Mouse (Mus musculus) kidney, embryonic 14.5 days (tissue): ENCODE data around the gene Vcp. TPM values are rescaled to one million over a fixed set of nuclear protein-coding genes. Genes with fewer than 3 reads are reported as not detected.

ENCODE experiments used
- ATAC-seq: fragments of 200-750 bp; cut with Nextera tagmentation; 2 replicates; pipeline ENCODE4 v1.8.0; 2017; ENCODE audit warnings: moderate number of reproducible peaks, mild to moderate bottlenecking, moderate TSS enrichment, moderate library complexity; ENCODE audit not compliant: low FRiP score, low TSS enrichment
- H3K27ac ChIP-seq: fragments of 300-500 bp; sonication (generic); 2 replicates; pipeline ENCODE4 v1.5.1; 2014; ENCODE audit warnings: low read depth, mild to moderate bottlenecking, low read length, moderate library complexity, mixed read lengths
- H3K27me3 ChIP-seq: fragments of 300-500 bp; sonication (generic); 2 replicates; pipeline ENCODE4 v1.6.1; 2014; ENCODE audit warnings: mild to moderate bottlenecking, low read length; ENCODE audit not compliant: control insufficient read depth, insufficient read depth
- H3K36me3 ChIP-seq: fragments of 300-500 bp; sonication (generic); 2 replicates; pipeline ENCODE4 v1.6.1; 2014; ENCODE audit warnings: low read length, mixed read lengths; ENCODE audit not compliant: control insufficient read depth, insufficient read depth
- H3K4me1 ChIP-seq: fragments of 300-500 bp; sonication (generic); 2 replicates; pipeline ENCODE4 v1.6.1; 2014; ENCODE audit warnings: low read length, mixed read lengths; ENCODE audit not compliant: control insufficient read depth, insufficient read depth
- H3K4me2 ChIP-seq: fragments of 300-500 bp; sonication (generic); replicated peaks from 2 replicates; pipeline ENCODE4 v1.6.1; 2014; ENCODE audit warnings: low read depth, mild to moderate bottlenecking, low read length
- H3K4me3 ChIP-seq: fragments of 300-500 bp; sonication (generic); 2 replicates; pipeline ENCODE4 v1.5.1; 2014; ENCODE audit warnings: mild to moderate bottlenecking, low read length
- H3K9ac ChIP-seq: fragments of 300-500 bp; sonication (generic); 2 replicates; pipeline ENCODE4 v1.6.1; 2014; ENCODE audit warnings: low read depth, mild to moderate bottlenecking, low read length, moderate library complexity
- H3K9me3 ChIP-seq: fragments of 300-500 bp; sonication (generic); 2 replicates; pipeline ENCODE4 v1.6.1; 2016; ENCODE audit warnings: low read length; ENCODE audit not compliant: control insufficient read depth
- WGBS: fragments of 180-500 bp; shearing (Covaris S2); extraction: QIAGEN DNeasy Blood & Tissue Kit; methylation state at CpG from one replicate; pipeline ENCODE4 v1.1.7; 2014; 5-methylcytosine and 5-hydroxymethylcytosine counted together
- polyA plus RNA-seq: library from polyadenylated mRNA; unstranded; fragments of >200 nt; fragmentation: Nextera tagmentation; extraction: Ambion mirVana; gene quantifications from 2 replicates; pipeline ENCODE4 v1.2.1, GENCODE M21; 2014

The Vcp gene
- polyA plus RNA-seq, 1 experiment from 2014 or later, result 554 TPM

GRCm38 (mm10) chr4:43031237-43031995, 31.1 kb upstream of the Vcp start, which contains the start of gene Stoml2:
TSS of gene Stoml2 (minus strand) at chr4:43031710.
- peaks cover 51% of the 10 kb centered on the region for H3K36me3 ChIP-seq
- ATAC-seq, result peak; percentile 96
- H3K27me3 ChIP-seq, result no peaks in the 10 kb centered on the region
- H3K4me3 ChIP-seq, result peak within 1 kb of the TSS; percentile 89
- no peaks in the 10 kb centered on the region for H3K9me3 ChIP-seq
- peak within 1 kb of the TSS; percentile 93 for H3K9ac ChIP-seq
- H3K27ac ChIP-seq, result peak within 1 kb of the TSS; percentile 83
- H3K4me1 ChIP-seq, result peaks cover 11% of the 10 kb centered on the region
- H3K4me2 ChIP-seq, result peak within 1 kb of the TSS; percentile 87
- WGBS, result 2% methylated on average over 38 of the region's 38 CpGs

GRCm38 (mm10) chr4:43030780-43031230, 30.5 kb upstream of the Vcp start:
- H3K27ac ChIP-seq, result peak overlapping the region; percentile 83
- peak overlapping the region; percentile 93 for H3K9ac ChIP-seq
- no peaks in the 10 kb centered on the region for H3K27me3 ChIP-seq
- ATAC-seq, result peak; percentile 71
- H3K4me2 ChIP-seq, result peak overlapping the region; percentile 87
- peaks cover 11% of the 10 kb centered on the region for H3K4me1 ChIP-seq
- H3K4me3 ChIP-seq, result peak overlapping the region; percentile 89
- H3K36me3 ChIP-seq, result peaks cover 50% of the 10 kb centered on the region
- no peaks in the 10 kb centered on the region for H3K9me3 ChIP-seq
- under 1% methylated on average over 28 of the region's 28 CpGs for WGBS

- Histone ChIP-seq H3K9ac (peak overlapping the region; percentile 93), H3K4me1 (peaks cover 11% of the 10 kb centered on the region), H3K9me3 (no peaks in the 10 kb centered on the region), H3K4me3 (peak overlapping the region; percentile 89), H3K4me2 (peak overlapping the region; percentile 87), H3K27ac (peak overlapping the region; percentile 83), H3K27me3 (no peaks in the 10 kb centered on the region), H3K36me3 (peaks cover 49% of the 10 kb centered on the region)
- ATAC-seq, result no peak
- WGBS, result 59% methylated on average over 9 of the region's 9 CpGs
Measured at GRCm38 (mm10) chr4:43030352-43030751, 30.0 kb upstream of the Vcp start.

GRCm38 (mm10) chr4:43029749-43030148, 29.4 kb upstream of the Vcp start:
- no peaks in the 10 kb centered on the region for H3K27me3 ChIP-seq
- H3K9ac ChIP-seq, result no peak overlapping the region
- peaks cover 46% of the 10 kb centered on the region for H3K36me3 ChIP-seq
- H3K4me2 ChIP-seq, result peak overlapping the region; percentile 87; the same call in 1 of the 2 replicates
- 93% methylated on average over 9 of the region's 9 CpGs for WGBS
- H3K27ac ChIP-seq, result no peak overlapping the region
- no peak overlapping the region; the same call in 1 of the 2 replicates for H3K4me3 ChIP-seq
- no peaks in the 10 kb centered on the region for H3K9me3 ChIP-seq
- H3K4me1 ChIP-seq, result peaks cover 16% of the 10 kb centered on the region
- ATAC-seq, result no peak

DNA sequence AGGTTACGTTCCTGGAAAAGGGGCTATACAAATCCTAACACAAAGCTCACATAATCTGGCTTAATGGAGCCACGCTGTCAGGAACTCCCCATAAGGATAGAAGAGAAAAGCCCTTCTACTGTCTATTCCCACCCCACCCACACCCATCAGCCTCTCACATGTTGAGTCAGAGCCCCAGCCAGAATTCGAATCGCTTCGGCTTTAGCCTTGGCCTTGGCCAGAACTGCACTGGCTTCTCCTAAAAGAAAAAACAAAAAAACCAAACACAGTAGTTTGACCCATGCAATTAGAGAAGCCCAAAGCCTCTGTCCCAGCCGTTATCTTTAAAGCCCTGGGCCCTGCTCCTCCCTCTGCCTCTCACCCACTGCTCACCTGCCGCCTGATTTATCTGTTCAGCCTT, 28.8 kb upstream of the Vcp start:
- 93% methylated on average over 7 of the region's 7 CpGs for WGBS
- peaks cover 20% of the 10 kb centered on the region for H3K4me1 ChIP-seq
- H3K27me3 ChIP-seq, result no peaks in the 10 kb centered on the region
- H3K4me3 ChIP-seq, result no peak overlapping the region
- no peak overlapping the region for H3K4me2 ChIP-seq
- H3K9ac ChIP-seq, result no peak overlapping the region
- H3K36me3 ChIP-seq, result peaks cover 45% of the 10 kb centered on the region
- no peak for ATAC-seq
- no peak overlapping the region for H3K27ac ChIP-seq
- no peaks in the 10 kb centered on the region for H3K9me3 ChIP-seq

GRCm38 (mm10) chr4:43025084-43025960, 25.0 kb upstream of the Vcp start, which contains the start of gene Pigo:
TSS of gene Pigo (minus strand) at chr4:43025819.
- H3K36me3 ChIP-seq, result peaks cover 67% of the 10 kb centered on the region
- WGBS, result 7% methylated on average over 42 of the region's 42 CpGs
- H3K4me3 ChIP-seq, result peak within 1 kb of the TSS; percentile 45
- H3K9me3 ChIP-seq, result no peaks in the 10 kb centered on the region
- H3K9ac ChIP-seq, result peak within 1 kb of the TSS; percentile 61
- H3K4me1 ChIP-seq, result peaks cover 14% of the 10 kb centered on the region
- no peaks in the 10 kb centered on the region for H3K27me3 ChIP-seq
- H3K4me2 ChIP-seq, result peak within 1 kb of the TSS; percentile 85
- peak within 1 kb of the TSS; percentile 56 for H3K27ac ChIP-seq
- peak; percentile 92 for ATAC-seq

DNA sequence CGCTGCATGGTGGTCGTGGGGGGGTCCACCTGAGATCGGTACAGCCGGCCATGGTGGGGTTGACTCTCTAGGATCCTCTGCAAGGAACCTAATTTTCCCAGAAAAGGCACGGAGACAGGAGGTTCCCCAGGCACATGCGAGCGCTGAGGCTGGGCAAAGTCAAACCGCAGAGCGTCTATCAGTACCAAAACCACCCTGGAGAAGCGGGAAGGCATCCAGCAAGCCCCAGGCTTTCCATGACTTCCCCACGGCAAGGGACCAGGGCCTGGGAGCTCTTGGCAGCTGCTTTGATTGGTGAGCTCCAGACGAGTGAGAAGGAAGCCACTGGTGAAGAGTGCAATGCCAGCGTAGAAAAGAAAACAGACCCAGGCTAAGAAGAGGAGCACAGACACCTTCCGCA, 24.4 kb upstream of the Vcp start:
- Histone ChIP-seq H3K27me3 (no peaks in the 10 kb centered on the region), H3K9me3 (no peaks in the 10 kb centered on the region), H3K36me3 (peaks cover 66% of the 10 kb centered on the region), H3K4me3 (peak overlapping the region; percentile 45), H3K9ac (peak overlapping the region; percentile 61; the same call in 1 of the 2 replicates), H3K4me1 (peaks cover 8% of the 10 kb centered on the region), H3K27ac (0 out of 2 replicates have a peak overlapping the region, but pooled peaks have one; percentile 56), H3K4me2 (peak overlapping the region; percentile 85)
- ATAC-seq, result no peak
- 81% methylated on average over 14 of the region's 14 CpGs for WGBS

- no peak overlapping the region for H3K27ac ChIP-seq
- ATAC-seq, result no peak
- H3K9ac ChIP-seq, result no peak overlapping the region
- peaks cover 64% of the 10 kb centered on the region for H3K36me3 ChIP-seq
- no peak overlapping the region for H3K4me3 ChIP-seq
- no peaks in the 10 kb centered on the region for H3K27me3 ChIP-seq
- 81% methylated on average over 17 of the region's 17 CpGs for WGBS
- H3K4me2 ChIP-seq, result no peak overlapping the region
- no peaks in the 10 kb centered on the region for H3K9me3 ChIP-seq
- H3K4me1 ChIP-seq, result peaks cover 8% of the 10 kb centered on the region
Measured at GRCm38 (mm10) chr4:43021341-43021740, 21.0 kb upstream of the Vcp start.
